Mouse (Mus musculus): ENCODE data around the gene Dlgap4. TPM values are rescaled to one million over a fixed set of nuclear protein-coding genes. Genes with fewer than 3 reads are reported as not detected.
A peak's percentile ranks its signal among the peaks of the same experiment; 100 is the strongest.

Gene Dlgap4
- polyA plus RNA-seq, 1 experiment from 2014 or later: 51.9 TPM

DNA sequence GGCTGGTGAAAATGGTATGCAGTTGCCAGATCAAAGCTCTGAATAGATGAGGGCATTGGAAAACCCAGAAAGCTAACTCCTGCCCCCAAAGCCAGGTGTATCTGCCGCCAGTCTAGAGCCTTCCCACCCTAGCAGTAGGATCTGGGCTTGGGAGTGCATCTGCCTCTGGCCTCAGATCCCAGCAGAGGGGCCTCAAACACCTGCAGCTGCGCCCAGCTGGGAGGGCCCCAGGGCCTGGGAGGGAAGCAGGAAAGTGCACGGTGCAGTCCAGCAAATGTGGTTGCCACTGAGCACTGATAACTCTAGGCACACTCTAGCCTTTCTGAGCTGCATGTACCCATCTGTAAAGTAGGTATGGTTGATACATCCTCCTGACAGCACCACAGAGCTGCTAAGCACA, 129.7 kb downstream of the Dlgap4 start:
- Histone ChIP-seq H3K27me3 (replicated peaks) (no peaks in the 10 kb centered on the region), H3K4me1 (peaks cover 55% of the 10 kb centered on the region), H3K9ac (peak overlapping the region; percentile 42; the same call in 1 of the 2 replicates), H3K27ac (replicated peaks) (no peak overlapping the region), H3K36me3 (peaks cover 45% of the 10 kb centered on the region), H3K4me2 (no peak overlapping the region), H3K4me3 (no peak overlapping the region), H3K9me3 (no peaks in the 10 kb centered on the region)
- ATAC-seq (ENCODE audit: extremely low read depth, insufficient number of reproducible peaks, low FRiP score, low TSS enrichment): no peak
- 64% methylated on average over 3 of the region's 3 CpGs for WGBS

DNA sequence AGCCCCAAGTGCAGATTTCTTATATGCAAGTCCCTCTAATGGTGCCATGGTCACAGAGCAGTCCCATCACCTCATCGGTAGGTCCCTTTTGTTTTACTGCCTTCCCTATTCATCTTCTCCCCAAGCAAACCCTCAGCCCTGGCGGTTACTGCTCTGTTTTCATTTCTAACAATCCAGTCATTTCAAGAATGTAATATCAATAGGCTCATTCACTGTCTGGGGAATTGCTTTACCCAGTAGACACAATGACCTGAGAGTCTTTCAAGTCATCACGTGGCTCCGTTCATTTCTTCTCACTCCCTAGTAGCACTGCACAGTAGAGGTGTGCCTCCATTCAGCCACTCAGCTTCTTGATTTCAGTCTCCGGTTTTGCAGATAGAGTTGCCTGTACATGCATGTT, 130.9 kb downstream of the Dlgap4 start:
- peaks cover 57% of the 10 kb centered on the region for H3K36me3 ChIP-seq
- no peak overlapping the region for H3K9ac ChIP-seq
- no peak overlapping the region for H3K27ac ChIP-seq (replicated peaks)
- peaks cover 47% of the 10 kb centered on the region for H3K4me1 ChIP-seq
- ATAC-seq (ENCODE audit: extremely low read depth, insufficient number of reproducible peaks, low FRiP score, low TSS enrichment): no peak
- no peaks in the 10 kb centered on the region for H3K9me3 ChIP-seq
- 82% methylated on average over 5 of the region's 5 CpGs for WGBS
- H3K4me3 ChIP-seq: no peak overlapping the region
- H3K27me3 ChIP-seq (replicated peaks): no peaks in the 10 kb centered on the region
- no peak overlapping the region for H3K4me2 ChIP-seq

DNA sequence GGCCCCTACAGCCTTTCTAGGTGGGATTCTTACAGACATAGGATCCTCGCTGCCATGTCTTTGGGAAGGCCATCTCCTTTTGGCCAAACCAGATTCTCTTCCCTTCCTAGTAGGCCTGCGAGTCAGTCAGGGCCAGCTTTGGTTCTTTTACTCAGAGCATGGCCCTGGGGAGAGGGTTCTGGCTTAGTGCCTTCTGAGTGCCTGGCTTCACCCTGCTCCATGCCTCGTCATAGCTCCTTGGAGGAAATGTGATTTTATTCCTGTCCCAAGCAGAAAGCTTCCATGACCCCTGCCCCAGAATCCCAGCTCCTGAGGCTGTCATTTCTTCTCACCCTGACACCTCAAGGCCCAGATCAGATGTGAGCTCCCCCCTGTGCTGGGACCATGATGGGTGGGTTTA, 133.8 kb downstream of the Dlgap4 start:
- no peak overlapping the region for H3K4me2 ChIP-seq
- peaks cover 83% of the 10 kb centered on the region for H3K36me3 ChIP-seq
- no peak for ATAC-seq (ENCODE audit: extremely low read depth, insufficient number of reproducible peaks, low FRiP score, low TSS enrichment)
- no peak overlapping the region for H3K4me3 ChIP-seq
- no peaks in the 10 kb centered on the region for H3K9me3 ChIP-seq
- no peak overlapping the region for H3K27ac ChIP-seq (replicated peaks)
- H3K9ac ChIP-seq: no peak overlapping the region
- peaks cover 23% of the 10 kb centered on the region for H3K4me1 ChIP-seq
- H3K27me3 ChIP-seq (replicated peaks): no peaks in the 10 kb centered on the region
- 87% methylated on average over 3 of the region's 3 CpGs for WGBS

DNA sequence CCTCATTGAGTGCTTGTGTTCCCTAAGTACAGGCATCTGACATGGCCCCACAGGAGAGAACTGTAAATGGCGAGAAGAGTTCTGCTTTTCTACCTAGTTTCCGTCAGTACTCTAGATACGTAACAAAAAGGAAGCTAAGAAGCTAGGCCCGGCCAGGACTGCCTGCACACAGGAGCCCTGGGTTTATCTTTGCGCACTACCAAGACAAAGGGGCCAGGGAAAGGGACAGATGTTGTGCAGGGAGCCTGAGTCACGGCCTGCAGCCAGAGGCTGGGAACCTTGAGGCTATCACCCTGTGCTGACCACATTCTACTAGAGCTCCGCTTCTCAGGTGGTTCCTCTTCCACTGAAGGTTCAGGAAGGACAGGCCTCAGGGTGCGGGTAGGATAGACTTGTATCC, 136.2 kb downstream of the Dlgap4 start:
- no peaks in the 10 kb centered on the region for H3K27me3 ChIP-seq (replicated peaks)
- H3K27ac ChIP-seq (replicated peaks): no peak overlapping the region
- H3K36me3 ChIP-seq: peaks cover 92% of the 10 kb centered on the region
- H3K9ac ChIP-seq: no peak overlapping the region
- no peak for ATAC-seq (ENCODE audit: extremely low read depth, insufficient number of reproducible peaks, low FRiP score, low TSS enrichment)
- H3K4me2 ChIP-seq: no peak overlapping the region
- H3K9me3 ChIP-seq: no peaks in the 10 kb centered on the region
- H3K4me3 ChIP-seq: no peak overlapping the region
- 0 out of 2 replicates have a peak, but pooled peaks cover 7% of the 10 kb centered on the region for H3K4me1 ChIP-seq
- WGBS: 75% methylated on average over 8 of the region's 8 CpGs

DNA sequence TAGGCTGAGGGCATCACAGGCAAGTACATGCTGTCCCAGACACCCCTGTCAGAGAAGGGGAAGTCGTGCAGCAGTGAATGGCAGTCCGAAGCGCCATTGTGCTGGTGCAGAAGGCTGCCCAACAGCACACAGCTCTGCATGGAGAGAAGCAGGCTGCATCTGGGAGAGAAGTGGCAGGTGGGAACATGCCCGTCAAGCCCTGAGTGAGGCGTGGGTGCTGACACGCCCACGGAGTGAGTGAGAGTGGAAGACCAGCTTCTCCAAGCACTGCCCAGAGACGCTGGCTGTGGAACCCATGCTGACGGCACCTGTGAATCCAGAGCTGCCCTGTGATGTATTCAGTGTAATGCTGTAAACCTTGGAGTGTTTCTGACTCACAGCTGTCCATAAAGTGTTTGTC, 143.4 kb downstream of the Dlgap4 start:
- Histone ChIP-seq H3K27me3 (replicated peaks) (no peaks in the 10 kb centered on the region), H3K9me3 (no peaks in the 10 kb centered on the region), H3K36me3 (peaks cover 98% of the 10 kb centered on the region), H3K27ac (replicated peaks) (no peak overlapping the region), H3K4me1 (0 out of 2 replicates have a peak, but pooled peaks cover 7% of the 10 kb centered on the region), H3K4me3 (no peak overlapping the region), H3K4me2 (no peak overlapping the region), H3K9ac (no peak overlapping the region)
- ATAC-seq (ENCODE audit: extremely low read depth, insufficient number of reproducible peaks, low FRiP score, low TSS enrichment): no peak
- 94% methylated on average over 9 of the region's 9 CpGs for WGBS

DNA sequence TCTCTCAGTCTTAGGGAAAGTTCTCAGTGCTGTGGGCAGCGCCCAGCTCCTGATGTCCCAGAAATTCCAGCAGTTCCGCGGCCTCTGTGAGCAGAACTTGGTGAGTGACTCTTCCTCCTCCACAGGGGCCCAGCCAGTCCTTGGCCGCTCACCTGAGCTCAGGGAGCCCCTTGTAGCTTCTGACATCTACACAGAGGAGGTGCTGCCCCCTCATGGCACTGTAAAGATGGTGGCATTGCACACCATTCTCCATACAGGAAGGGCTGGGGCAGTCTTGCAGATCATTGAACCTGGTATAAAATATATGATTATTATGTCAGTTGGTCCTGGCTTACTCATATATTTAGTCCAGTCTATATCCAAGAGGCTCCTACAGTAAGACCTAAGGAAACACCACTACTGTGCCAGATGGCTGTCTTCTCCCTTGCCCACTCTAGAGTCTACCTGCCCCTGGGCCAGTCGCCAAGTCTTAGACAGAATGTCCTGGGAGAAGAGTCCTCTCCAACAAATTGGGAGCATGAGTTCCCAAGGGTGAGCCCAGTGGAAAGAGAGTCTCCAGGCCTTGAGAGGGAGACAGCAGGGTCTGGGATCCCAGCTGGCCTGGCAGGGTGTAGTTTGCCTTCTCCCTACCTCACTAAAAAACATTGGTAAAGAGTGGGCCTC, 147.5 kb downstream of the Dlgap4 start:
- WGBS: 72% methylated on average over 5 of the region's 5 CpGs
- ATAC-seq (ENCODE audit: extremely low read depth, insufficient number of reproducible peaks, low FRiP score, low TSS enrichment): no peak
- H3K9me3 ChIP-seq: no peaks in the 10 kb centered on the region
- H3K4me1 ChIP-seq: peaks cover 21% of the 10 kb centered on the region
- H3K9ac ChIP-seq: no peak overlapping the region
- H3K4me2 ChIP-seq: no peak overlapping the region
- no peak overlapping the region for H3K27ac ChIP-seq (replicated peaks)
- H3K36me3 ChIP-seq: peaks cover 86% of the 10 kb centered on the region
- H3K4me3 ChIP-seq: no peak overlapping the region
- no peaks in the 10 kb centered on the region for H3K27me3 ChIP-seq (replicated peaks)

- no peak for ATAC-seq (ENCODE audit: extremely low read depth, insufficient number of reproducible peaks, low FRiP score, low TSS enrichment)
- Histone ChIP-seq H3K4me2 (no peak overlapping the region), H3K27ac (replicated peaks) (no peak overlapping the region), H3K4me1 (peaks cover 28% of the 10 kb centered on the region), H3K36me3 (peaks cover 78% of the 10 kb centered on the region), H3K27me3 (replicated peaks) (no peaks in the 10 kb centered on the region), H3K4me3 (no peak overlapping the region), H3K9me3 (no peaks in the 10 kb centered on the region), H3K9ac (no peak overlapping the region)
- WGBS: 90% methylated on average over 17 of the region's 17 CpGs
These were observed 148.2 kb downstream of the Dlgap4 start for GRCm38 (mm10) chr2:156761521-156762278.

DNA sequence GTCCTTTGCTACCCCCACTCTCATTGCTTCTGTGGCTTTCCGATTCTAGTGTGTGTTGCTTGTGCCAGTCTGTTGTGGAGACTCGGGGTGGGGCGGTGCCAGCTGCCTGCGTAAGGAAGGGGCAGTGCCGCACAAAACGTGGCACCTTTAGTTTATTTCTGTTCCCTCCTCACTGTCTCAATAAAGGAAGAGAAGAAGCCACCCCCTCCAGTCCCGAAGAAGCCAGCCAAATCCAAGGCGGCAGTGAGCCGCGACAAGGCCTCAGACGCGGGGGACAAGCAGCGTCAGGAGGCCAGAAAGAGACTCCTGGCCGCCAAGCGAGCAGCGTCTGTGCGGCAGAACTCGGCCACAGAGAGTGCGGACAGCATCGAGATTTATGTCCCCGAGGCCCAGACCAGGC, 149.0 kb downstream of the Dlgap4 start:
- no peaks in the 10 kb centered on the region for H3K9me3 ChIP-seq

DNA sequence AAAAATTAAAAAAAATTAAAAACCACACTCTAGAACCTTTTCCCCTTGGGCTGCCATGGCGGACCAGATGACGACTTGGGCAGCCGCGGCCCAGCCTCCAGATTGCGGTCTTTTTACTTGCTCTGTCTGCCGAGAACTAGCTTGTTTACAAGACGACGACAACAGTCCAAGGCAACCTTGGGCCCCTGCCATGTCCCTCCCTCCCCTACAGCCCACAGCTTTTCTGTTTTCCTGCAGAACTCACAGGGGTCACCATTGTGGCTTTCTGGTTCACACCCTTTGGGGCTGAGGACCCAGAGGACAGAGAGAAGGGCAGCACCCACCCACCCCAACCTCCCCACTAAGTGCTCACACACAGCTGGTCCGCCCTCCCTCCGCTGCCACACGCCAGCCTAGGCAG, 149.6 kb downstream of the Dlgap4 start:
- H3K9ac ChIP-seq: no peak overlapping the region
- peaks cover 34% of the 10 kb centered on the region for H3K4me1 ChIP-seq
- no peak overlapping the region for H3K4me2 ChIP-seq
- no peak overlapping the region for H3K4me3 ChIP-seq
- H3K36me3 ChIP-seq: peaks cover 64% of the 10 kb centered on the region
- 81% methylated on average over 11 of the region's 11 CpGs for WGBS
- ATAC-seq (ENCODE audit: extremely low read depth, insufficient number of reproducible peaks, low FRiP score, low TSS enrichment): no peak
- H3K27me3 ChIP-seq (replicated peaks): no peaks in the 10 kb centered on the region
- no peaks in the 10 kb centered on the region for H3K9me3 ChIP-seq
- H3K27ac ChIP-seq (replicated peaks): no peak overlapping the region

More for the DNA sequence above, 149.0 kb downstream of the Dlgap4 start:
- Histone ChIP-seq H3K36me3 (peaks cover 70% of the 10 kb centered on the region), H3K9ac (no peak overlapping the region), H3K27ac (replicated peaks) (no peak overlapping the region), H3K4me3 (no peak overlapping the region), H3K4me1 (peaks cover 34% of the 10 kb centered on the region), H3K27me3 (replicated peaks) (no peaks in the 10 kb centered on the region), H3K4me2 (no peak overlapping the region)
- ATAC-seq (ENCODE audit: extremely low read depth, insufficient number of reproducible peaks, low FRiP score, low TSS enrichment): no peak
- 86% methylated on average over 21 of the region's 21 CpGs for WGBS

GRCm38 (mm10) chr2:156764022-156764421, 150.5 kb downstream of the Dlgap4 start:
- WGBS: 90% methylated on average over 10 of the region's 10 CpGs
- no peak; the same call in 1 of the 2 replicates for ATAC-seq (ENCODE audit: extremely low read depth, insufficient number of reproducible peaks, low FRiP score, low TSS enrichment)

DNA sequence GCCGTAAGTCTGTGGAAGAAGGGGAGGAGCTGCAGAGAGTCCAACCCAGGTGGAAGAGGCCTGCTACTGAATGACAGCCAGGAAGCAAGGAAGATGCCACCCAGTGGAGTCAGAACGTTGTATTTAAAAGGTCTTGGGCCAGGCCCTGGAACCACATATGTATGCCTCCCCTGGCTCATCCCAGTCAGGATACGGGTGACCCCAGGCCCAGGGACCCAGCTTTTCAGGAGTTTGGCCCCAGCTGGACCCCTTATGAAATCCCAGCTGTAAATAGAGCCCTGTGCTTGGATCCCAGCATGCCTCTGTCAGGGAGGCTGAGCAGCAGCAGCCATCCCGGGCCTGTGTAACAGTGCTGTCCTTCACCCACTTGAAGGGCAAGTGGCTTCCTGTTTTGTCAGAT, 151.2 kb downstream of the Dlgap4 start:
- H3K4me2 ChIP-seq: no peak overlapping the region
- H3K4me3 ChIP-seq: no peak overlapping the region
- H3K27me3 ChIP-seq (replicated peaks): no peaks in the 10 kb centered on the region
- peak overlapping the region; percentile 65 for H3K9ac ChIP-seq
- H3K4me1 ChIP-seq: peaks cover 34% of the 10 kb centered on the region
- WGBS: 48% methylated on average over 4 of the region's 4 CpGs
- no peak for ATAC-seq (ENCODE audit: extremely low read depth, insufficient number of reproducible peaks, low FRiP score, low TSS enrichment)
- peak overlapping the region; percentile 61 for H3K27ac ChIP-seq (replicated peaks)
- H3K36me3 ChIP-seq: peaks cover 48% of the 10 kb centered on the region
- no peaks in the 10 kb centered on the region for H3K9me3 ChIP-seq

More at GRCm38 (mm10) chr2:156764022-156764421, 150.5 kb downstream of the Dlgap4 start:
- H3K9me3 ChIP-seq: no peaks in the 10 kb centered on the region
- peaks cover 55% of the 10 kb centered on the region for H3K36me3 ChIP-seq
- H3K4me3 ChIP-seq: no peak overlapping the region
- H3K9ac ChIP-seq: no peak overlapping the region
- peaks cover 34% of the 10 kb centered on the region for H3K4me1 ChIP-seq
- H3K27ac ChIP-seq (replicated peaks): no peak overlapping the region
- H3K4me2 ChIP-seq: no peak overlapping the region
- H3K27me3 ChIP-seq (replicated peaks): no peaks in the 10 kb centered on the region
